Mouse (Mus musculus) stomach, embryonic 16.5 days (tissue): ENCODE results near the gene Atp6v1e2. TPM values are rescaled to one million over a fixed set of nuclear protein-coding genes. Genes with fewer than 3 reads are reported as not detected.
A peak's percentile ranks its signal among the peaks of the same experiment; 100 is the strongest.

Experiments
- ATAC-seq: fragments of 200-750 bp; cut with Nextera tagmentation; 2 replicates; pipeline ENCODE4 v1.8.0; 2017; ENCODE audit warnings: moderate number of reproducible peaks, moderate TSS enrichment; ENCODE audit not compliant: insufficient read depth, low FRiP score
- H3K27ac ChIP-seq: fragments of 300-500 bp; sonication (generic); 2 replicates; pipeline ENCODE4 v1.5.1; 2014; ENCODE audit warnings: low read length
- H3K27me3 ChIP-seq: fragments of 300-500 bp; sonication (generic); 2 replicates; pipeline ENCODE4 v1.6.1; 2014; ENCODE audit warnings: low read length, control low read depth, mixed read lengths; ENCODE audit not compliant: control insufficient read depth, insufficient read depth
- H3K36me3 ChIP-seq: fragments of 300-500 bp; sonication (generic); 2 replicates; pipeline ENCODE4 v1.6.1; 2014; ENCODE audit warnings: low read length; ENCODE audit not compliant: control insufficient read depth, insufficient read depth
- H3K4me1 ChIP-seq: fragments of 300-500 bp; sonication (generic); 2 replicates; pipeline ENCODE4 v1.6.1; 2014; ENCODE audit warnings: low read length, control low read depth, mixed read lengths; ENCODE audit not compliant: control insufficient read depth, insufficient read depth
- H3K4me2 ChIP-seq: fragments of 300-500 bp; sonication (generic); 2 replicates; pipeline ENCODE4 v1.6.1; 2014; ENCODE audit warnings: low read depth, low read length, mixed read lengths
- H3K4me3 ChIP-seq: fragments of 300-500 bp; sonication (generic); replicated peaks from 2 replicates; pipeline ENCODE4 v1.5.1; 2014; ENCODE audit warnings: mild to moderate bottlenecking, low read length
- H3K9ac ChIP-seq: fragments of 300-500 bp; sonication (generic); 2 replicates; pipeline ENCODE4 v1.6.1; 2014; ENCODE audit warnings: low read length
- H3K9me3 ChIP-seq: fragments of 300-500 bp; sonication (generic); replicated peaks from 2 replicates; pipeline ENCODE4 v1.6.1; 2016; ENCODE audit warnings: low read length, control low read depth; ENCODE audit not compliant: control insufficient read depth
- WGBS: fragments of 180-500 bp; shearing (Covaris S2); extraction: QIAGEN DNeasy Blood & Tissue Kit; methylation state at CpG from one replicate; pipeline ENCODE4 v1.1.7; 2014; 5-methylcytosine and 5-hydroxymethylcytosine counted together
- polyA plus RNA-seq: library from polyadenylated mRNA; unstranded; fragments of >200 nt; fragmentation: Nextera tagmentation; extraction: Ambion mirVana; gene quantifications from 2 replicates; pipeline ENCODE4 v1.2.1, GENCODE M21; 2015

The Atp6v1e2 gene
- polyA plus RNA-seq, 1 experiment from 2014 or later = 0.18 TPM

- ATAC-seq = no peak
- Histone ChIP-seq H3K9me3 (no peaks in the 10 kb centered on the region), H3K4me2 (no peak overlapping the region), H3K27me3 (no peaks in the 10 kb centered on the region), H3K4me1 (peaks cover 16% of the 10 kb centered on the region), H3K27ac (no peak overlapping the region), H3K9ac (no peak overlapping the region), H3K4me3 (no peak overlapping the region), H3K36me3 (no peaks in the 10 kb centered on the region)
- WGBS = 71% methylated on average over 14 of the region's 14 CpGs
These were observed 10.3 kb upstream of the Atp6v1e2 start for GRCm38 (mm10) chr17:86957968-86958367.

GRCm38 (mm10) chr17:86957239-86957638 lies 9.5 kb upstream of the Atp6v1e2 start:
- no peaks in the 10 kb centered on the region for H3K36me3 ChIP-seq
- no peak for ATAC-seq
- 85% methylated on average over 5 of the region's 5 CpGs for WGBS
- no peak overlapping the region for H3K4me3 ChIP-seq
- H3K4me2 ChIP-seq = no peak overlapping the region
- H3K4me1 ChIP-seq = peaks cover 16% of the 10 kb centered on the region
- H3K9ac ChIP-seq = no peak overlapping the region
- H3K27ac ChIP-seq = no peak overlapping the region
- no peaks in the 10 kb centered on the region for H3K27me3 ChIP-seq
- no peaks in the 10 kb centered on the region for H3K9me3 ChIP-seq

DNA sequence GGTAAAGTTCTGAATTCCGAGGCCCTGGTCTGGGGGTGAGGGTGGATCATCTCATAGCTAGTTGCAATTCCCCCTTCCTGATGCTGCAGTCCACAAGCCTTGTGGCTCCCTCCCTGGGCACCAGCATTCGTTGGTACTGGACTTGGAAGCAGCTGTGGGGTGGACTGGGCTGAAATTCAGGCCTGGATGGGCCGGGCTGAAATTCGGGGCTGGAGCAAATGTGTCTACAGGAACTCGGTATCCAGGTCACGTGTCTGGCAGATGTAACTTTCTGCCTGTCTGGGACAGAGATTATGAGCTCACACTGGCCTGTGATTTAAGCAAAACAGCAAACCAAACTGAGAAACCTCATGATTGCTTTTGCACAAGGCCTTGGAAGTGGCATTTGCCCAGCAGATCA lies 1.1 kb upstream of the Atp6v1e2 start:
- 69% methylated on average over 6 of the region's 6 CpGs for WGBS
- Histone ChIP-seq H3K4me1 (no peaks in the 10 kb centered on the region), H3K9ac (no peak overlapping the region)

GRCm38 (mm10) chr17:86946078-86946477 lies 1.6 kb downstream of the Atp6v1e2 start:
- Histone ChIP-seq H3K27ac (no peak overlapping the region), H3K4me3 (no peak overlapping the region), H3K4me1 (no peaks in the 10 kb centered on the region), H3K4me2 (no peak overlapping the region), H3K9ac (no peak overlapping the region), H3K9me3 (no peaks in the 10 kb centered on the region), H3K27me3 (no peaks in the 10 kb centered on the region), H3K36me3 (no peaks in the 10 kb centered on the region)
- WGBS = 44% methylated on average over 4 of the region's 4 CpGs
- ATAC-seq = no peak

More for the DNA sequence above, 1.1 kb upstream of the Atp6v1e2 start:
- Histone ChIP-seq H3K36me3 (no peaks in the 10 kb centered on the region), H3K4me3 (no peak overlapping the region), H3K9me3 (no peaks in the 10 kb centered on the region), H3K4me2 (no peak overlapping the region), H3K27me3 (no peaks in the 10 kb centered on the region), H3K27ac (no peak overlapping the region)
- ATAC-seq = no peak

DNA sequence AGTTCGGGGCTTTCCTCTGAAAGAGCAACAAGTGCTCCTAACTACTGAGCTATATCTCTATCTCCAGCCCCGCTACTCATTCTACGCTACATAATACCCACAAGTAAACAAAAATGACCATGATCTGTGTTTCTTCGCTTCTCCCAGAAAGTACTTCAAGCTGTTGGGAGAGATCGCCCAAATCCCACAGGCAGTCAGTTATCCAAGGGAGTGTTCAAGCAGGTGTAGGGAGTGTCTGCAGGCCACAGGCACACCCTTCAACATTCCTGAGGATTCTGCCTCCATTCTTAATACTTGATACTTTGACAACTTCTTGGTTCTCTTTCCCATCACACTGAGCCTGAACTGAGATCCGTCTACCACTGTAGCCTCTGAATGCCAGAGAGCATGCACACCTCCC lies 4.5 kb downstream of the Atp6v1e2 start:
- Histone ChIP-seq H3K4me3 (no peak overlapping the region), H3K4me2 (no peak overlapping the region), H3K9me3 (no peaks in the 10 kb centered on the region), H3K27ac (no peak overlapping the region), H3K27me3 (no peaks in the 10 kb centered on the region), H3K4me1 (no peaks in the 10 kb centered on the region), H3K9ac (no peak overlapping the region), H3K36me3 (no peaks in the 10 kb centered on the region)
- 69% methylated on average over 6 of the region's 6 CpGs for WGBS
- no peak for ATAC-seq

- Histone ChIP-seq H3K36me3 (no peaks in the 10 kb centered on the region), H3K9me3 (no peaks in the 10 kb centered on the region), H3K9ac (no peak overlapping the region), H3K4me3 (no peak overlapping the region), H3K4me1 (peaks cover 4% of the 10 kb centered on the region; the same call in 1 of the 2 replicates), H3K27ac (no peak overlapping the region), H3K27me3 (no peaks in the 10 kb centered on the region), H3K4me2 (no peak overlapping the region)
- WGBS = 64% methylated on average over 6 of the region's 6 CpGs
- ATAC-seq = no peak
These were observed 5.6 kb downstream of the Atp6v1e2 start for GRCm38 (mm10) chr17:86942112-86942511.

- H3K9me3 ChIP-seq = no peaks in the 10 kb centered on the region
- 60% methylated on average over 7 of the region's 7 CpGs for WGBS
These were observed 9.0 kb downstream of the Atp6v1e2 start for GRCm38 (mm10) chr17:86938683-86939082.

GRCm38 (mm10) chr17:86937497-86938155 lies 10.1 kb downstream of the Atp6v1e2 start:
- H3K9ac ChIP-seq = peak overlapping the region; percentile 40
- WGBS = 5% methylated on average over 20 of the region's 20 CpGs
- H3K27ac ChIP-seq = peak overlapping the region; percentile 1; the same call in 1 of the 2 replicates

More at GRCm38 (mm10) chr17:86938683-86939082, 9.0 kb downstream of the Atp6v1e2 start:
- H3K4me2 ChIP-seq = no peak overlapping the region
- ATAC-seq = no peak
- H3K4me1 ChIP-seq = peaks cover 4% of the 10 kb centered on the region; the same call in 1 of the 2 replicates
- no peak overlapping the region for H3K27ac ChIP-seq
- no peak overlapping the region for H3K4me3 ChIP-seq
- no peak overlapping the region for H3K9ac ChIP-seq
- H3K27me3 ChIP-seq = no peaks in the 10 kb centered on the region
- no peaks in the 10 kb centered on the region for H3K36me3 ChIP-seq

GRCm38 (mm10) chr17:86937064-86937463 lies 10.6 kb downstream of the Atp6v1e2 start:
- whole genome bisulfite sequencing = 59% methylated on average over 2 of the region's 2 CpGs
- no peaks in the 10 kb centered on the region for H3K36me3 ChIP-seq
- H3K9me3 ChIP-seq = no peaks in the 10 kb centered on the region
- H3K27me3 ChIP-seq = no peaks in the 10 kb centered on the region
- no peak overlapping the region for H3K27ac ChIP-seq
- H3K4me3 ChIP-seq = no peak overlapping the region
- H3K9ac ChIP-seq = no peak overlapping the region; the same call in 1 of the 2 replicates
- ATAC-seq = no peak
- H3K4me2 ChIP-seq = peak overlapping the region; percentile 49; the same call in 1 of the 2 replicates
- H3K4me1 ChIP-seq = peaks cover 9% of the 10 kb centered on the region; the same call in 1 of the 2 replicates

More at GRCm38 (mm10) chr17:86937497-86938155, 10.1 kb downstream of the Atp6v1e2 start:
- H3K4me2 ChIP-seq = peak overlapping the region; percentile 49
- H3K4me3 ChIP-seq = peak overlapping the region; percentile 39
- no peaks in the 10 kb centered on the region for H3K9me3 ChIP-seq
- H3K36me3 ChIP-seq = no peaks in the 10 kb centered on the region
- H3K27me3 ChIP-seq = no peaks in the 10 kb centered on the region
- H3K4me1 ChIP-seq = peaks cover 7% of the 10 kb centered on the region; the same call in 1 of the 2 replicates
- peak; percentile 90 for ATAC-seq
